Mouse (Mus musculus) naive thymus-derived CD4-positive, alpha-beta T cell, adult 2 months (primary cell): ENCODE data around the gene Atf1.

Experiments used
- DNase-seq: peaks from one replicate; pipeline ENCODE4 v3.0.0-alpha.2; 2011; ENCODE audit warnings: low read depth

Gene Atf1

DNA sequence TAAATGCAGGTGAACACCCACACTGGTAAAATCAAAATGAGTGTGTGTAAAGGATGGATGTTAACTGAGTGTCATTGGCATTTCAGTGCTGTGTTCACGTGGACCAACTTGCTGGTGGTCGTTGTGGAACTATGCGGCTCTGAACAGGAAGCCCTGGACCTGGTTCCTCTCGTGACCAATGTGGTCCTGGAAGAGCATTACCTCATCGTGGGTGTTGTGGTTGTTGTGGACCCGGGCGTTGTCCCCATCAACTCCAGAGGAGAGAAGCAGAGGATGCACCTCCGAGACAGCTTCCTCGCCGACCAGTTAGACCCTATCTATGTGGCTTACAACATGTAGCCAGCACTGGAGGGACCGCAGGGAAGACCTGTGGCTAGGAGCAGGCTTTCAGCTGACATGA, 12.5 kb upstream of the Atf1 start:
- DNase-seq, result no peak

DNA sequence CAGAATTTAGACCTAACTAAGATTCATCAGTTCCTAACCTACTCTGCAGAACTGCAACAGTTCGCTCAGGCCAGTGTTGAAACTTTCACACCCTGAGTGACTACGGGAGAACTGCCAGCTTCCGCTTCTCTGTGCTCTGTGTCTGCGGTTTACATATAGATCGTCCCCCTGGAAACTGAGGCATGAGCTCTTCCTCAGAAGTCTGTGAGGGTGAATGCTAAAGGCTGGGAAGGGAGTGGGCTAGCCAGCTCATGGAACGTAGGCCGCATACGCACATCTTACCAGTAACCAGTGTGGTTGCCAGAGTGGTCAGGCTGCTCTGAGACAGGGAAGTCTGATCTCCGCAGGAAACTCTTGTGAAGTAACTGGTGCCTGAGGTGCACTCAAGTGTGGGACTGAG, 11.4 kb upstream of the Atf1 start:
- no peak for DNase-seq

DNA sequence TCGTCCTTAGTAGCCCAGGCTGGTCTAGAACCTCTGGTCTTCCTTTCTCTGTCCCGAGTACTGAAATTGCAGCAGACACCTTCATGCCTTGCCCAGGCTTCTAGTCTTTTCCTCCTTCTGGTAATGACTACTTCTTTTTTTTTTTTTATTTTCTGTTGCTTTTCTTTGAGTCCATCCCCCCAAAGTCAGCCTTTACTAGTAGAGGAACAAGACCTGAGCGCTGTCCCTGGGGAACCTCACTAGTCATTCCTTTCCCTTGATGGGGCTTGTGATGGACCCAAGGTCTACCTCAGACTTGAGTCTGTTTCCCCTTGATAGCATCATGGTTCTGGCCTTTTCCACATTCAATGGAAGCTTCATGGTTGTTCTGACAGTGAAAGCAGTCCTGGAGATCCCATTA, 9.6 kb upstream of the Atf1 start:
- DNase-seq, result no peak

DNA sequence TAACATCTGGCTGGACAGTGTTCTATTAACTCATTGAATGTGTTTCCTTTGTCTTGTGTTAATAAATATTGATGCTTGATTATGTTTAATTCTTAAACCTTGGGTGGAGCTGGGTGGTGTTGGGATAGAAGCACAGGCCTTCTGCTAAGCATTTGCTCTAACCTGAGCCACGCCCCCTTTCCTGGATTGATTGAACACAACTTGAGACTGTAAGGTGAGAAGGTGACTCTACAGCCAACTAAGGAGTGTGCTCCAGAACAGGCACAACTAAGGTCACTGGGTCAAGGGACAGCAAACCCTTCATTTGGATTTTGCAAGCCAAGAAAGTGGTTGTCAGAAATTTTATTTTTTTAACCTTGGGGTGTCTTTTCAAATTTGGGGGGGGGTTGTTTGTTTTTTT, 8.2 kb upstream of the Atf1 start:
- no peak for DNase-seq

DNA sequence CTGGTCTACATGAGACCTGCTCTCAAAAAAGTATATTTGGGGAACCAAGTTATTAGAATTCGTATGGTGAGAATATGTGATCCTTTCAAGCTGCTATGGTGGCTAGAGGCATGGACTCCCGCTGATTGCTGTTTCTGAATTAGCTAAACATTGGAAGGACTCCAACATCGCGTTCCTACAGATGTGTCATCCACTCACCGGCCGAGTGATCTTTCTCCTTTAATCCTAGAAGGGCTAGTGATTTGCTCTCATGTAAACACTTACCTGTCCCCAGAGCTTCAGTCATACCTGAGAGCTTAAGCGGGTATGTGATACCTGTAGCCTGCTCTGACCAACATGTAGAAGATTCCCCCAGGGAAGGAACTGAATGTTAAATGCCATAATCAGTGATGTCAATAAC, 6.7 kb upstream of the Atf1 start:
- no peak for DNase-seq

DNA sequence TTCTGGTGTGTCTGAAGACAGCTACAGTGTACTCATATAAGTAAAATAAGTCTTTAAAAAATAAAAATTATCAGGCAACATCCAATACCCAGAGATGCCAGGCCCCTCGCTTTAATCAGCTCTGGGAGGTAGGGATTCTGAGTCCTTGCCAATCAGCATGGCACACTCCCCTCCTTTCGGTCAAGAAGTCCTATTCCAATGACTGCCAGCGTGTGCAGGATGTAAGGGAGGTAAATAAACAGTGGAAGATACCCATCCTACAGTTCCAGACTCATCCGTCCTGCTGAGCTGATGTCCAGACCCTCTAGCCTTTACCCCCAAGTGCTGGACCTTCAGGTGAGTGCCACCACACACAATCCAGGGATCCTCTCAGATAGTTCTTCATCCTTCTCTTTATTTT, 2.2 kb upstream of the Atf1 start:
- no peak for DNase-seq

DNA sequence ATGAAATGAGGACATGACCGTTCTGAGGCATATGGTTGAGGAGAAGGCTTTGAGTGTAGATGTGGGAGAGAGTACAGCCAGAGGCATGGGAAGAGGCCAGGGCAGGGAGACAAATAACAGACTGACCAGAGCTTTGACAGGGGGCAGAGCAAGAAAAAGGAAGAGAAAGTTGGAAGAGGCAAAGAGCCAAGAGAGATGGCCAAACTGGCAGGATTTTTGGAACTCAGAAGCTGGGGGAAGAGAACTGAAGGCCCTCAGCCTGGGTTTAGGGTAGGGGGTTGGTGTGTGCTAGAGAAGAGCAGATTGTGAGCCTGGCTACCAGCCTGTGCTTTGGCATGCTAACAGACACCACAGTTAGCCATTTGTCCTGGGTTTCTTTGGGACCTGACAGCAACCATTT, 1.7 kb upstream of the Atf1 start:
- DNase-seq, result no peak

DNA sequence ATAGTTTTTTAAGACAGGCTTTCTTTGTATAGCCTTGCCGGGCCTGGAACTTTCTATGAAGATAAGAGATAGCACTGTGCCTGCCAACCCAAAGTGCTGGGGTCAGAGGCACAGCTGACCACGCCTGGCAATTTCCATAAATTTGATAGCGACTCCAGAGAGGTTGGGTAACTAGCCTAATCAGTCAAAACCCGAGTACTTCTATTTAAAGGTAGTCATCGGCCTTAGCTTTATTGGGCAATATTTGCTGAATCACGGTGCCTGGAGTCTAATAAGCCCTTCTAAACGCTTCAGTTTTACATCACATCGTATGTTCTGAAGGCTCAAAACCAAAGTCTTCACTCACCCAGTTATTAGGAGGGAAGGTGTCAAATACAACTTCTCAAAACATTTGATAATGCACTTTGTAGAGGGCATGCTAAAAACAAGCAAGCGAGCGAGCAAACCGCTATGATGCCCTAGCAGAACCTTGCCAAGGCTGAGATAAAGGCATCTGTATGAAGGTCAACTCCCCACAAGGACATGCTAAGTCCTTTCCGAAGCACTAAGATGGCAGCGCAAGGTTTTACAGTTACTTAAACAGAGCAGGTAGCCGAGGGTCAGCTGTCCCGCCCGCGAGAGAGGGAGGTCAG, 472 bp upstream of the Atf1 start:
- no peak for DNase-seq

DNA sequence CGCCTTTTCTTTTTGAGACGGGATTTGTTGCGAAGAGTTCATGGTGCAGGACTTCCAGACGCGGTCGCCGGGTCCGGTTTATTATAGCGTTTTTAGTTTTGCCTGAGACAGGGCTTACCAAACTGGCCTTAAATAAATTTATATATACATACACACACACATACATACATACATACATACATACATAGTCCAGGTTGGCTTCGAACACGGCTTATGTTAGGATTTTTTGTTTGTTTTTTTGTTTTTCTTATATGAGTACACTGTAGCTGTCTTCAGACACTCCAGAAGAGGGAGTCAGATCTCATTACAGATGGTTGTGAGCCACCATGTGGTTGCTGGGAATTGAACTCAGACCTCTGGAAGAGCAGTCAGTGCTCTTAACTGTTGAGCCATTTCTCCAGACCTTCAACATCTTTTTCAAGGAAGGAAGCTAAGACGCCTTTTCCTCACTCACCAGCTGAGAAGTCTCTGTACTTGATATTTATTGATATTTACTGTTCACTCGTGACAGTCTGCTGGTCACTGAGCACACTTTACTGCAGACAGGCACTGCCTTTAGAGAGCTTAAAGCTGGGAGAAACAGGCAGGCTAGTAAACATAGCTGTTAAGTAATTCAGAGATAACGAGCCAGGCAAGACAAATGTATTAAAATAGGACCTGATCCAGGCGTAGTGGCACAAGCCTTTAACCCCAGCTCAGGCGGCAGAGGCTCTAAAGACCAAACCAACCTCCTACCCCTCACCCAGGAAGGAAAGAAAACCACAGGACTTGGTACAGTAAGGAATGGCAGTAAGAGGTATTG, 1.1 kb downstream of the Atf1 start:
- DNase-seq, result peak; percentile 43

DNA sequence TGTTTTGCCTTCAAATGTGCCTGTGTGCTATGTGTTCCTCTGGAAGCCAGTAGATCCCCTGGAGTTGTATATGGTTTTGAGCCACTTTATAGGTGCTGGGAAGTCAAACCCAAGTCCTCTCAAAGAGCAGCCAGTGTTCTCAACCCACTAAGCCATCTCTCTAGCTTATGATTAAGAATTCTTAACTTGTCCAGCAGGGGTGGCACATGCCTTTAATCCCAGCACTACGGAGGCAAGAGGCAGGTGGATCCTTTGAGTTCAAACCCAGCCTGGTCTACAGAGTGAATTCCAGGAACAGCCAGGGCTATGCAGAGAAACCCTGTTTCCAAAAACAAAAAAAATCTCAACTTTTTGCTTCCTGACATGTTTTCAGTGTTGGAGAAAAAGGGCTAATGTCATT, 3.0 kb downstream of the Atf1 start:
- peak; percentile 39 for DNase-seq

DNA sequence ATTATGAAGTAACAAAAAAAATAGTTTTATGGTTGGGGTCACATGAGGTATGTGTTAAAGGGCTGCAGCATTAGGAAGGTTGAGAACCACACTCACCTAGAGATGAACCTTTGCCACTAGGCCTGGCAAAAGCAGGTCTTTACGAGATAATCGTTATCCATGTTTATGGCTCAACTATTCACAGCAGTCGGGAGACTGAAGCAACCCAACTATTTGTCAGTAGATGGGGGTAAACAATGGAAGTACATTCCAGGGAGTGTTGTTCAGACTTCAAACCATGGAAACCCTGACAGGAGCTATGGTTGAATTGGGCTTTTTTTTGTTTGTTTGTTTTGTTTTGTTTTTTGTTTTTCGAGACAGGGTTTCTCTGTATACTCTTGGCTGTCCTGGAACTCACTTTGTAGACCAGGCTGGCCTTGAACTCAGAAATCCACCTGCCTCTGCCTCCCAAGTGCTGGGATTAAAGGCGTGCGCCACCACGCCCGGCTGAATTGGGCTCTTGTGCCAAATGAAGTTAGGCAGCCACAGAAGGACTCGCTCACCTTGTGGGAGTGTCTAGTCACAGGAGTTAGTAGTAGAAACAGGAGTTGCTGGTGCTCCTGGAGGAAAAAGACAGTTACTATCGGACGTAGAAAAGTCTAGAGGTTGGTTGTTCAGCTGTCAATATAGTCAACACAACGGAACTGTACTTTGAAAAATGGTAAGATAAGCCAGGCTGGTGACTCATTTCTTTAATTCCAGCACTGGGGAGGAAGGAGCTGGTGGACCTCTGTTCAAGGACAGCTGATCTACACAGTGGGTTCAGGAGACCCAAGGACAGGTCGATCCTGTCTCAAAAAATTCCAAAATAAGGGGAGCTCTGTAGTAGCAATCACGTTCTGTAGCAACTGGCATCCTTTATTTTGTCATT, 4.3 kb downstream of the Atf1 start:
- DNase-seq, result no peak

DNA sequence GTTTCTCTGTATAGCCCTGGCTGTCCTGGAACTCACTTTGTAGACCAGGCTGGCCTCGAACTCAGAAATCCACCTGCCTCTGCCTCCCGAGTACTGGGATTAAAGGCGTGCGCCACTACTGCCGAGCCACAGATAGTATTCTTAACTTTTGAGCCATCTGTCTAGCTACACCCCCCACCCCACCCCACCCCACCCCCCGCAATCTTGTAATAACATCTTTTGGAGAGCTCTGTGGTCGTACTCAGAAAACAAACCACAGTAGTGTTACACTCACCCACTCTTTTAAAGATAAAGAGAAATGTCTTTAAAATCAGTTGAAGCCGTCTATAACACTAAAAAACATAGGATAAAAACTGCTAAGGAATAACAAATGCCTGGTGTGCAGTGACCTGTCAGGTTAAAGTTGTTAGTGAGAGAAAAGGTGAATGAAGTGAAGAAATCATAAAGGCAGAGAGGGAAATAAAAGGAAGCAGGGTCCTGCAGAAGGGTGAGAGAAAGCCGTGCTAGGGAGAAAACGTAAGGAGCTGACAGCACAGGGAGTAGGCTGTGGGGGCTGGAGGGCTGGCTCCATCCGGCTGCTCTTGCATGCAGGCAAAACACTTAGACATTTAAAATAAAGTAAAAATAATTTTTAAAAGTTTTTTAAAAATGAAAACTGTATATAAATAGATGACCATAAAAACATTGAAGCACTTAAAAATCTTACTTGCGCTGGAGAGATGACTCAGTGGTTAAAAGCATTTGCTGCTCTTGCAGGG, 7.8 kb downstream of the Atf1 start:
- DNase-seq, result no peak

DNA sequence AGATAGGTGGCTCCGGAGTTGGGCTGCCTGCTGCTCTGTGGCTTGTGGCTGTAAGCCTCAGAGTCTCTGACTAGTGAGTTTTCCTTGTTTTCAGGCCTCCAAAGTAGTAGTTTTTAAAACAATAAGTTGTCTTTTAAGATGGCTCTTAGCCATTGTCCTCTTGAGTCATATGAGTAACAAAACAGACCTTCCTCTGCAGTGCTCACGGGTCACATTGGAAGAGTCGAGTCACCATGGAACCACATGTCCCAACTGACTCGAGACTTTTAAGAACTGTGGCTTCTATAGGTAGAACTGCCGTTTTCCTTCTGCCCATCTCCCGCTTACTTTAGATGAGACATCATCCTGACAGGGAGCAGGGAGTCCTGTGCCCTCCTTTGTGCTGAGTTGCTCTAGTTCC, 9.3 kb downstream of the Atf1 start:
- DNase-seq, result no peak

DNA sequence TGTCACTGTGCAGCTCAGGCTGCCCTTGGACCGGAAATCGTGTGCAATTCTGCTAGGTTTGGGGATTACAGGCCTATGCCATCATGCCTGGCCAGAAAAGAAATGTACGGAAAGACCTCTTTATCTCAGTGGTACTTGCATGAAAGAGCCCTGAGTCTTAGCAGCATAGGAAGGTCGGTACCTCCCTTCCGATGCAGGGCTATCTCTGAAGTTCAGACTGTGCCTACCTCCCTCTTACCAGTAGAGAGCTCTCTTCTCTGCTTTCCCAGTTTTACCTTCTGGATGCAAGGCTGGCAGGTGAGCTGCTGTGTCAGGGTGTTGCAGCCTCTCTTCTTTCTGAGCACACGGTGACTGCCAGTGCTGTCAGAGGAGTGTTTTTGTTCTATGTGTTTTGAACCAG, 14.2 kb downstream of the Atf1 start:
- DNase-seq, result no peak

DNA sequence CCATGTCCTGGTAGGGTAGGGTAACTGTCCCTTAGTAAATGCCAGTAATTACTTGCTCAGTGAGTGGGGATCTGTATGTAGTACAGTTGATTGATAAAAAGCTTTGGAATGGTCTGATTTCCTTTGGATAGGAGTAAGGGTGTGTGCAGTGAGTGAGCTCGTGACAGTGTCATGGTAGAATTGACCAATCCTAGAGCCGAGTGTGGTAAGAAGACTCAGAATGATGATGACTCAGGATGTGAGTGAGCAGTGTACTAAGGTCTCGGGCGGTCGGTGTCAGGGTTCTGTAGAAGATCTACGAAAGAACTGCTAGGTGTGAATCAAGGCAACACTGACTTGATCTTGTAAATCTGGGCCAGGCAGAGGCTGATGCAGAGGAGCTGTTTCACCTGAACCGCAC, 18.3 kb downstream of the Atf1 start:
- no peak for DNase-seq

DNA sequence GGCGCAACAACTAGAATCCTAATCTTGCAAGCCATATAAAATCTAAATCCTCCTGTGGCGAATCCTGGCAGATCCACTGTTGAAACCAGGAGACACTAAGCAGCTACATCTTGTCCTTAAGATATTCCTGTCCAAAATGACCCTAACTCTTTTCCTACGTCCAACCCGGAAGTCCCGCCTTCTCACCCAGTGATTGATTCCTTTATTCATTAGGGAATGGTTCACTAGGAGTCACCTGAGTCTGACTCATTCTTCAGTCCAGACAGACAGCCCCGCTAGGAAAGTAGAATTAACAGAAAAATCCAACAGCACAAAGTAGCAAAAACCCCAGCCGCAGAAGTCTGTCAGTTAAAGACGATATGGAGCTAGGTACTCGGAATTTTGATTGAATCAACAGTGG, 19.7 kb downstream of the Atf1 start:
- DNase-seq, result no peak

DNA sequence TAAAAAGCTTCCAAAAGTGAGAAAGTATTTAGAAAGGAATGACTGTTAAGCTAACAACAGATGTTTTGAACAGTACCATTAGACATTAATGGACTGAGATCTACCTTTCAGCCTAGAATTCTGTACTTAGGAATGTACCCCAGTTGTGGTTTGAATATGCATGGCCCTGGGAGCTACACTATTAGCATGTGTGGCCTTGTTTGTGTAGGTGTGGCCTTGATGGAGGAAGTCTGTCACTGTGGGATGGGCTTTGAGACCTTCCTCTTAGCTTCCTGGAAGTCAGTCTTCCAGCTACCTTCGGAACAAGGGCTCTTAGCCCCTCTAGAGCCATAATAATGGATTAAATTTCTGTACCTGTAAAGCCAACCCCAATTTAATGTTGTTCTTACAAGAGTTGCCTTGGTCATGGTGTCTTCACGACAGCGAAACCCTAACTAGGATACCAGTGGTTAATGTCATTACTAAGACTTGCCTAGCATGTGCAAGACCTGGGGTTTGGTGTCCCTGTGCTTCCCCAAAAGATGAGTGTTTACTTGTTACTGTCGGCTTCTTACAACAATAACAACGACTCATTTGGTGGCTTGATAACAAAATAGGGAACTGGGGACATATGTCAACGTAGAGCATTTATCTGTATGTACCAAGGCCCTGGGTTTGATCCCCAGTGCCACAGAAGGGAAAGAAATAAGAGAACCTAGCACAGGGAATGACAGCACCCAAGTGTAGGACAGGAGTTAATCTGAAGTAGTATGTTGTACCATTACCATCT, 21.2 kb downstream of the Atf1 start:
- DNase-seq, result no peak

DNA sequence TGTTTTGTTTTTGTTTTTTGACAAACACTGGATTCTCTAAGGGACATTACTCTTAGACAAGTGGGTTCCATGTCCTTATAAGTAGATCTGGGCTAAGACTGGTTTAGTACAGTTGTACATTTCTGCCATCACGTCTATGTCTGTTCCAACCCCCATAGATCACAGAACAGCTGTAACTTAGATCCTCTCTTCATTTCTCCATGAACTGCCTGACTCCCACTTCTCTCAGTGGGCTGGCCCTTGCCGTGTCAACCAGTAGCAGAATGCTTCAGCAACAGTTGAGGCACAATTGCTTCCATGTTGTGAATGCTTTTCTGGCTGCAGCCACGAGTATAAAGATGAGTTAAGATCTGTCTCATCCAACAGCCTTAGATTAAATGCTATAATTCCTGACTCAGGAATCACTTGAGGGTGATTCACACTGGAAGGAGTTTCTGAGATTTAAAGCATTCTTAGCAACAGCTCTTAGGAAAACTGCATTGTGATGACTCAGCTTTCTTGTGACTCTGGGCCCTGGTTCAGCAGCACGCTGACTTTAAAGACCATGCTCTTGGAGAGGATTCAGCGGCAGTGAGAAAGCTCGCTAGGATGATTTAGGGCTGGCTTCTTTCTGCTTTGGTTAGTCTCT, 23.6 kb downstream of the Atf1 start:
- DNase-seq, result no peak

DNA sequence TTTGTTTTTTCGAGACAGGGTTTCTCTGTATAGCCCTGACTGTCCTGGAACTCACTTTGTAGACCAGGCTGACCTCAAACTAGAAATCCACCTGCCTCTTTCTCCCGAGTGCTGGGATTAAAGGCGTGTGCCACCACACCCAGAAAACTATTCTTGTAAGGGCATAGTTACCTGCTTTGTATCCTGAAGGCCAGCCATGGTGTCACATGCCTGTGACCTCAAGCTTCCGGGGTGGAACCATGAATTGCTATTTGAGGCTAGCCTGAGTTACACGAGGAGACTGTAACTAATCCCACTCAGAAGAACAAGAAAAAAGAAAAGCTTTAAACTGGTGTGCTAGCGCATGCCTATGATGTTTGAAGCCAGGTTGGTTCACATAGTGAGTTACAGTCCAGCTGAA, 28.8 kb downstream of the Atf1 start:
- DNase-seq, result no peak

DNA sequence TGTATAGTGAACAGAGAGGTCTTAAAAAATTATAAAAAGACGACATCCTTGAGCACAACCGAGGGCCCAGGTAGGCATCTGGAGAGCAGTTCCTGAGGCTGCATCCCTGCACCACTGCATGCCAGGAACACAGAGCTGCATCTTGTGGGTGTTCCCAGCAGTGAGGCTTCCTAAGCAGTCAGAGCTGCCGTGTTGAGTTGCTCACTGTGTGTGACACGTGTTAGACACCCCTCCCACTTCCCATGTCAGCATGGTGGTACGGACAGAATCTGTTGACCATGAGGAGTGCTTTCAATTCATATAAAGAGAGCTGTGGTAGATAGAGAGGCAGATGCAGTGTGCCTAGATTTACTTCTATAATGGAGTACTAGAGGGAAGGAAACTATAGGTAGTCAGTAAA, 29.7 kb downstream of the Atf1 start:
- DNase-seq, result no peak
